Mouse (Mus musculus) adrenal gland, adult 18-20 months (tissue): ENCODE results near the gene Camk2b. TPM values are rescaled to one million over a fixed set of nuclear protein-coding genes. Genes with fewer than 3 reads are reported as not detected.

Experiments used
- DNase-seq, 2 experiments: peaks; one replicate each; pipeline ENCODE4 v3.0.0; 2021 to 2022; ENCODE audit warnings: low spot score in 2 of 2
- total RNA-seq, 2 experiments: library from RNA; stranded (reverse); gene quantifications; 1 replicate in 1 of 2; 2 replicates in 1 of 2; pipeline ENCODE4 v1.2.3; 2021

Gene Camk2b
- total RNA-seq, 2 experiments from 2014 or later, result 11.5 to 16.9 TPM

- no peak for DNase-seq
Measured at GRCm38 (mm10) chr11:5990910-5991309, 75.3 kb downstream of the Camk2b start.

GRCm38 (mm10) chr11:5989954-5990593 is 76.1 kb downstream of the Camk2b start:
- no peak for DNase-seq

DNA sequence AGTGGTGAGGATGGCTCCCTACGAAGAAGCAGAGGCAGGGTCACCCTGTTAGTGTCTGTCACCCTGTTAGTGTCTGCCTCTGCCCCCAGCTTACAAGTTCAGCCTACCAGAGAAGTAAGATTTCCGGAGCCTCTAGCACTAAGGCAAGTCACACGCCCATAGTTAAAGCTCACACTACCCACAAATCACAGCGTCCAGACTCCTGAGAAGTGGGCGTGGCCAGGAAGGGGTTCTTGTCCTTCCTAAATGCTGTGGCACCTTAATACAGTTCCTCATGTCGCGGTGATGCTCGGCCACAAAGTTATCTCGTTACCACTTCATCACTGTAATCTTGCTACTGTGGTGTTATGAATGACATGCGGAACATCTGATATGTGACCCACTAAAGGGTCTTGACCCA is 78.0 kb downstream of the Camk2b start:
- DNase-seq, result no peak

- DNase-seq, result no peak
Measured at GRCm38 (mm10) chr11:5983629-5984028, 82.5 kb downstream of the Camk2b start.

DNA sequence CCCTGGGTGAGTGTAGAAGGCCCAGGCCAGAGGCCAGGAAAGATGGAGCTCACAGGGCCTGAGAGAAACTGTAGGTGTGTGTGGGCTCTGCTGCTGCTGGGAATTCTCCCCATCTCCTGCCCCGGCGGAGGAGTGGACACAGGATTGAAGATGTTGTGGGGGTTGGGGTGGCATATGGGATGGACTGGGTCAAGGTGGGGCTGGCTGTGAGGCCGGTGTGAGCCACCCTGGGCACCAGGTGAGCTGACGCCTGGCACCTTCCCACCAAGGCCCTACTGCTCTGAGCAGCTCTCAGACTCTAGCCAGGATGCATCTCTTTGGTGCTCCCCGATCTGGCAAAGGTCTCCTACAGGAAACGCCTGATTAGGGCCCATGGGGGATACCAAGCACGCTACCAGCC is 84.8 kb downstream of the Camk2b start:
- DNase-seq, result no peak

- DNase-seq, result no peak
Measured at GRCm38 (mm10) chr11:5980561-5980960, 85.6 kb downstream of the Camk2b start.

- no peak for DNase-seq
Measured at GRCm38 (mm10) chr11:5980108-5980507, 86.1 kb downstream of the Camk2b start.

- no peak for DNase-seq
Measured at GRCm38 (mm10) chr11:5979088-5979487, 87.1 kb downstream of the Camk2b start.

DNA sequence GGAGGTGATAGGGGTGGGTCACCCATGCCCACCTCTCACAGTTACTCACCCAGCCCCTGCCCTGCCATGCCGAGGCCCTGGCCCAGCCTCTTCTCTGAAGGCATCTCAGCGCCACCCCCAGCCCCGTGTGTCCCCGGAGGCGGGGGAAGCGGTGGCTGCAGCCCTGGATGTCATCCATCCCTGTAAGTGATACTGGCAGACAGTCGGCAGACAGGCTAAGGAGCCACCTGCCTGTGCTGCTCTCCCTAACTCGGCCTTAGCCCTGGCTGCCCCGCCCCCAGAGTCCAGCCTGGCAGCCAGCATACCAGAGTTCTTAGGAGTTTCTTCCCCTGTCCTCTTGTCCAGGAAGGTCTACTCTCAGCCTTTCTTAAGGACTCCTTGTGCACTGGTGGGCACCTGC is 90.1 kb downstream of the Camk2b start:
- DNase-seq, result no peak

DNA sequence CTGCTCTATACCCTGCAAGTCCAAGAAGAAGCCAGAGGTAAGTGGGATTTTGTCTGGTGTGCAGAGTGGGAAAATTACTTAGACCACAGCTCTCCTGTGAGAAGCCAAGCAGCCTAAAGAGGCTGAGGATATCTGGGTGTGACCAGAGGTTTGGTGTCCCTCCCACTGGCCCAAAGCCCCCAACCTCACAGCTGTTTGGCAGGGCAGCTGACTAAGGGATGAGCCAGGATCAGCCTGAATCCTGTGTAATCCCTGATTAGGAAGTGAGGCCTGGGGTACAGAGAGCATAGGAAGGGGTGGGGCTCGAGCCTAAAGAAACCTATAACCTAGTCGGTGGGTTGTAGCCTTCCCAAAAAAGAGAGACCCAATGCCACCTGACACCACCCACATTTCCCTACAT is 91.1 kb downstream of the Camk2b start:
- DNase-seq, result no peak

DNA sequence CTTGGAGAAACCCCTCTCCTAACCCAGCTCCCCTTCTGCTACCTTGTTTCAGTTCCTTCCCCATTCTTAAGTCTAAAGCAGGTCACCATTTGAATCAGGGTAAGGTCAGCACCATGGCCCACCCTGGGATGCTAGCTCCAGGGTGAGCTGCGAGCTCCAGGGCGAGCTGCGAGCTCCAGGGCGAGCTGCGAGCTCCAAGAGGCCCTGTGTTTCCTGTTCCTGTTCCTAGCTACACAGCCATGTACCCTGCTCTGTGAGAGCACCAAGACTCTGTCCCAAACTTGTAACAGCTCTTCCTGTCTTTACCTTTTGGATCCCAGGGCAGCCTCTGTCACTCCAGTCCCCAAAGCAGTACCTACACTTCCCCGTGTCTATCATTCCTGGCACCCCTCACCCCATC is 92.1 kb downstream of the Camk2b start:
- DNase-seq, result no peak

- DNase-seq, result no peak
Measured at GRCm38 (mm10) chr11:5973151-5973550, 93.0 kb downstream of the Camk2b start.

- no peak for DNase-seq
Measured at GRCm38 (mm10) chr11:5971202-5971601, 95.0 kb downstream of the Camk2b start.

GRCm38 (mm10) chr11:5968223-5968622 is 97.9 kb downstream of the Camk2b start:
- no peak for DNase-seq

- DNase-seq, result no peak
Measured at GRCm38 (mm10) chr11:5966751-5967150, 99.4 kb downstream of the Camk2b start.

- no peak for DNase-seq
Measured at GRCm38 (mm10) chr11:5965865-5966264, 100.3 kb downstream of the Camk2b start.

DNA sequence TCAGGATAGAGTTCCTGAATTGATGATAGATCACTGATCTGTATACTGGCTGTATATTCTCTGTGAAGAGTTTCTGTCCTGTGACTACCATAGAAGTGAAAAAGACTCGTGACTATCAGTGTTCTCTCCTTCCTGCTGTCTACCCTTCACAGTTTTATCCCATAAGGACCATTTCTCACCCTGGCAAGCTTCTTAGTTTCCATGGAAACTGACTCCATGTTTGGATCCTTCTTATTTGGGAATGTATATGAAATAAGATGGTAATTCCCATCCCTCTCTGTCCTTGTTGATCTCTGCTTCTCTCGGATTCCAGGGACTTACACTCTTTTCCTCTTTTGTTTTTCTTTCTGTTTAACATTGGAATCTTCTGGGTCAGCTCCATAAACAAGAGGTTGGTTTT is 106.1 kb downstream of the Camk2b start:
- DNase-seq, result no peak

DNA sequence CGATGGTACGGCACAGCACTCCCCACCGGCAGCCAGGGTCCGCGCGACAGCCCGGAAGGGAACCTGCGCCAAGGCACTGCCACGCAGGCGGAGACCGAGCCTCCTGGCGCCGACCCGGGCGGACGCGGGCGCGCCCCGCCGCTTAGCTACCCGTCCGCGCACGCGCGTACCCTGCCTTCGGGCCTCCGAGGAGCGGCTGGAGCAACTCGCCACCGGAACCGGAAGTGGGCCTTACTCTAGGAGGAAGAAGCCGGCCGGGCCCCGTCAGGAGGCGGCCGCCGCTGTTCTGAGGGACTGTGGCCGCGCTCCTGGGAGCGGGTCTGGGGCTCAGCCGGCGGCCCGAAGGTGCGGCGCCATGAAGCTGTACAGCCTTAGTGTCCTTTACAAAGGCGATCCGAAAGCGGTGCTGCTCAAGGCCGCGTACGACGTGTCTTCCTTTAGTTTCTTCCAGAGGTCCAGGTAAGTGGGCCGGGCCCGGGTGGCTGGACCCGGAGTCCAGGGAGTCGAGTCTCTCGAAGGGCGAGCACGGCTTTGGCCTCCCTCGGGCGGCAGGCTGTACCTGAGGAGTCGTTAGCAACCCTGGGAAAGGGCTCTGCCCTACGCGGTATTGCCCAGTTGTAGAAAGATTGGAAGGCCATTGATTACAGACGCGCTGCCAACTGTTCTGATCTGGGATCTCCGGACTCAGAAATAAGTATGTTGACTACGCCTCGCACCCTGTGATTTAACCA is 110.5 kb downstream of the Camk2b start, which contains the start of gene Ykt6:
TSS of gene Ykt6 (plus strand) at position 148 of the 731 bp plus-strand sequence.
- peak; percentile 95 for DNase-seq

DNA sequence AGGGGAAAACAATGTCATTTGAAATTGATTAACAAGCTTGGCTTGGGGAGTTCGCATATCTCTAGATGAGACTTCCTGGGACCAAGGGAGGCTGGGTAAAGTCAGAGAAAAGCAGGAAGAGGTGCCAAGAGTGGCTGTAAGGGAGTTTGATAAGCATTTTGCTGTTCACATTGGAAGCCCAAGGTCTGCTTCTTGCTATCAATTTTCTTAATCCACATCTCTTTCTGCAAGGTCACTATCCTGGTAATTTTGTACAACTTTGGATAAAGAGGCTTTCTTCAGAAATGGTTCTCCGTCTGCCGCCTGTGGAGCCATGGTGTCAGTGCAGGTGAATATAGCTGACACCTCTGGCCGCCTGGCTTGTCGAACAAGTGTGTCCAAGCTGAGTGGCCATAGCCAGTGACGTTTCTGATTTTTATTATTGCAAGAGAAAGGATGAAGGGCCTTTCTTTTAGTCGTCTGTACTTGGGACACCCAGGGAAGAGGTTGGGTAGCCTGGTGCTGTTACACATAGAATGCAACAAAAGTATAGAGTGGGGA is 111.1 kb downstream of the Camk2b start:
- DNase-seq, result no peak

DNA sequence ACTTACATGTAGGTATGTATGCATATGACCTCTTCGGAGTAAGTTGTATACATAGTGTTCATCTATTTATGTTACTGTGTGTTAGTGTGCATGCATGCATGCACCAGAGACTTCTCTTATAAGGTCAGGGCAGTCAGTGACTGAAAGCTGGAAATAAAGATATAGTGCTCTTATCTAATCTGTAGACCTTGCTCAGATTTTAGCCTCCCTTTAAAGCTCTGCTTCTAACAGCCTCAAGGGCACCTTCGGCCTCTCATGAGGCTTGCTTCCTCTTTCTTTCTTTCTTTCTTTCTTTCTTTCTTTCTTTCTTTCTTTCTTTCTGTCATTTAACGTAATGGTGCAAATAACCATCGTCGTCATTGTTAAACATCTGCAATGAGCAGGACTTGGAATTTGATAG is 111.7 kb downstream of the Camk2b start:
- no peak for DNase-seq

DNA sequence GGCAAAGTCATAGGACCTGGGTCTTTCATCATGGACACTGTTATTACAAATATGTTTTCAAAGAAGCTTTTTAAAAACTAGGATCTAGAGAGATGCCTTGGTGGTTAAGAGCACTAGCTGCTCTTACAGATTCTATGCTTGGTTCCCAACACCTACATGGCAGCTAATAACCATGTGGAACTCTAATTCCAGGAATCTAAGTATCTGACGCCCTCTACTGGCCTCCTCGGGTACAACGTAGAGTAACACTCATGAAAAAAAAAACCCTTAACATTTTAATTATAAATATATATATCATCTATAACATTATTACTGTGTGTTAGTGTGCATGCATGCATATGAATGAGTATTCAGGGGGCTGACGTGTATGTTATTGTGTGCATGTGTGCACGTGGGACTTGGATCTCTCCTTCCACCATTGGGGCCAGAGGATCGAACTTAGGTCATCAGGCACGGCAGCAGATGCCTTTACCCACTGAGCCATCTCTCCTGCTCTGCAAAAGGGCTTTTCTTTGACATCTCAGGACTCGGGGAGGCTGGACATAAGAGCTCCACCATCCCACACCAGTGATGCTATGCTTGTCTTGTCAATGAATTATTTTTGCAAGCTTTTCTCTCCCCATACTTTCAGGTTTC is 112.9 kb downstream of the Camk2b start:
- DNase-seq, result peak in 1 of 2 experiments; percentile 34

DNA sequence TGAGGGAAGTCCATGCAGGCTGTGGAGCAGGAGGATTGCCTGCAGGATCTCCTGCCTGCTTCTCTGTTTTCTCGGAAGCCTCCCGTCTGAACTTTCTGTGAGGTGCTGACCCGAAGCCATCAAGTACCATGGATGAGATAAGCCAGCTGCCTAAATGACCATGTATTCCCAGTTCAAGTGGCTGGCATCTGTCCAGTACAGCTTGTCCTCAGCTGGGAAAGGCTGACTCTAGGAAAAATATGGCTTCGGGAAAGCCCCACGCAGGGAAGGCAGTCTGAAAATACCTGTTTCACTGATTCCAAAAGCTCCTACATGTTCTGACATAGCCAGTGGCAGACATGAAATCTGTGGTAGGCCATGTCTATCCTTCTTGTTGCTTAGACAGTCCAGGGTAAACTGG is 113.7 kb downstream of the Camk2b start:
- DNase-seq, result peak in 1 of 2 experiments; percentile 23
